Mouse (Mus musculus) C2C12 (cell line): ENCODE data around the gene Gemin6.

Source experiments
- CEBPB ChIP-seq: IDR thresholded peaks from one replicate; pipeline ENCODE4 v1.6.1; 2011; ENCODE audit warnings: low read depth, mild to moderate bottlenecking, control low read depth, moderate library complexity
- CTCF ChIP-seq: IDR thresholded peaks from one replicate; pipeline ENCODE4 v1.5.1; 2011; ENCODE audit not compliant: control insufficient read depth, insufficient read depth, insufficient read length
- MAX ChIP-seq: IDR thresholded peaks from one replicate; pipeline ENCODE4 v1.6.1; 2011; ENCODE audit warnings: mild to moderate bottlenecking, control low read depth
- MYOG ChIP-seq: IDR thresholded peaks from one replicate; pipeline ENCODE4 v1.6.1; 2011; ENCODE audit not compliant: control insufficient read depth, insufficient read length; ENCODE audit errors: extremely low read depth
- USF1 ChIP-seq: IDR thresholded peaks from one replicate; pipeline ENCODE4 v1.6.1; 2011; ENCODE audit warnings: low read depth, mild to moderate bottlenecking, control low read depth, moderate library complexity

DNA sequence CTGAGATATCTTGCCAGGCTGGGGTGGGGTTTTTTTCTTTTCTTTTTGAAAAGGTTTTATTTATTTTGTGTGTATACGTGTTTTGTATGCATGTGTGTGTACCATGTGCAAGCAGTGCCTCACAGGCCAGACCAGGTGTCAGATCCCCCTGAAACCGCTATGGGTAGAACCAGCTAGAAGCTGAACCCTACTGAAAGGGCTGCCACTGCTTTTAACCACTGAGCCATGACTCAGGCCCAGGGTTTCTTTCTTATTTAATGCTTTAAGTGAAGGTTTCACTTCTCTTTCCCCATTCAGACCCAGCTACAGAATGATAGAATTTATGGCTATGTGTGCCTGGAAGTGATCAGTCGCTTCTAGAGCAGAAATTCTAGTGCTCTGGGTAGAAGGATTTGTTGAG lies 12.6 kb downstream of the Gemin6 start:
- TF ChIP-seq CTCF (no peak), MYOG (no peak), MAX (no peak), CEBPB (no peak), USF1 (no peak)
